Mouse (Mus musculus): ENCODE data around the gene Adgre1. TPM values are rescaled to one million over a fixed set of nuclear protein-coding genes. Genes with fewer than 3 reads are reported as not detected.

Adgre1 gene
- 0.01 TPM for polyA plus RNA-seq (2012; fragmentation: generic; extraction: Trizol)

DNA sequence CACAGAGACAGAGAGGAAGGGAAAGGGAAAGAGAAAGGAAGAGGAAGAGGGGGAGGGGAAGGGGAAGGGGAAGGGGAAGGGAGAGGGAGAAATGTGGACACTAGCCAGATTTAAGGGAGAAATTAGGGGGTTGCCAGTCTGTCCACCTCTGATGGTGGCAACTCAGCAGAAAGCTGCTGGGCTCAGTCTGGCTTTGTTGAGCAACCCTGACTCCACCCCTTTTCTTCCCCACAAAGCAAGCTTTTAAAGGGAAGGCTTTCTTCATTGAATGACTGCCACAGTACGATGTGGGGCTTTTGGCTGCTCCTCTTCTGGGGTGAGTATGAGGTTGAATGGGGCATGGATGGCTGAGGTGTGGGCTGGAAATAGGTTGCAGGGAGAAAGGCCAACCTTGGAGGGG is at the start of gene Adgre1:
Gene Adgre1, plus strand, starts transcription at position 251 of the 400 bp plus-strand sequence.
- Histone ChIP-seq H3K4me2 (ENCODE audit: low read depth) (no peak within 1 kb of the TSS), H3ac (ENCODE audit: control insufficient read depth, insufficient read length) (no peak within 1 kb of the TSS), H3K27me3 (ENCODE audit: control insufficient read depth, insufficient read depth, insufficient read length) (no peaks in the 10 kb centered on the region), H3K79me2 (ENCODE audit: control insufficient read depth, insufficient read depth) (no peaks in the 10 kb centered on the region), H3K36me3 (ENCODE audit: control insufficient read depth, insufficient read depth) (no peaks in the 10 kb centered on the region), H3K4me3 (no peak within 1 kb of the TSS)
- TF ChIP-seq MYOG (IDR thresholded peaks at IDR 0.05; ENCODE audit: control insufficient read depth in 1 of 3, insufficient read depth in 1 of 3, insufficient read length in 2 of 3, low read depth in 2 of 3) (no peak), REST (IDR thresholded peaks at IDR 0.05; ENCODE audit: insufficient read depth, insufficient read length) (no peak), POLR2AphosphoS2 (IDR thresholded peaks at IDR 0.05; ENCODE audit: insufficient read length, low read depth) (no peak), POLR2A (IDR thresholded peaks at IDR 0.05; ENCODE audit: insufficient read length, low read depth) (no peak), CEBPB (IDR thresholded peaks at IDR 0.05; ENCODE audit: insufficient read depth, poor library complexity, severe bottlenecking) (no peak), TCF12 (IDR thresholded peaks at IDR 0.05; ENCODE audit: insufficient read depth, poor library complexity, severe bottlenecking) (no peak), USF1 (IDR thresholded peaks at IDR 0.05; ENCODE audit: low read depth) (no peak), MYOD1 (IDR thresholded peaks at IDR 0.05; ENCODE audit: control insufficient read depth in 1 of 3, insufficient read length in 2 of 3, low read depth in 2 of 3) (no peak), MAX (IDR thresholded peaks at IDR 0.05; ENCODE audit: low read depth) (no peak), SRF (IDR thresholded peaks at IDR 0.05; ENCODE audit: control insufficient read depth, insufficient read length, low read depth) (no peak), TCF3 (IDR thresholded peaks at IDR 0.05; ENCODE audit: insufficient read length, low read depth) (no peak), E2F4 (IDR thresholded peaks at IDR 0.05; ENCODE audit: insufficient read depth) (no peak)

DNA sequence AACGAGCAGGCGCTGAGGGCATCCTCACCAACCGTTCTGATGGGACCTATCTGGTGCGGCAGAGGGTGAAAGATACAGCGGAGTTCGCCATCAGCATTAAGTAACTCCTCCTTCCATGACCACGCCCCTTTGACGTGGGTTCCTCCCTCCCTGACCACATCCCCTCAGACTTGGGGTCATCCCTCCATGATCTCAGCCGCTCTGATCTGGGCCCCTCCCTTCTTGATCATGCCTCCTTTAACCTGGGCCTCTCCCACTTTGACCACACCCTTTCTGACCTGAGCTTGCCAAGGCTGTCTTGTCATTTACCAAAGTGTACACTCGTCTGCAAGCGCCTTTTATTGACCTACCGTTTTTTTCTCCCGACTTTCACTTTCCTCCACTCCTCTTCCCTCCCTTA is 46.7 kb upstream of the Adgre1 start:
- H3K4me3 ChIP-seq, result no peak overlapping the region
- peaks cover 5% of the 10 kb centered on the region for H3K27me3 ChIP-seq (ENCODE audit: control insufficient read depth, insufficient read depth, insufficient read length)
- no peak overlapping the region for H3K4me2 ChIP-seq (ENCODE audit: low read depth)
- H3K79me2 ChIP-seq (ENCODE audit: control insufficient read depth, insufficient read depth), result no peaks in the 10 kb centered on the region
- no peaks in the 10 kb centered on the region for H3K36me3 ChIP-seq (ENCODE audit: control insufficient read depth, insufficient read depth)
- TF ChIP-seq TCF3 (IDR thresholded peaks at IDR 0.05; ENCODE audit: insufficient read length, low read depth), result no peak
- TF ChIP-seq E2F4 (IDR thresholded peaks at IDR 0.05; ENCODE audit: insufficient read depth), result no peak
- no peak for TF ChIP-seq USF1 (IDR thresholded peaks at IDR 0.05; ENCODE audit: low read depth)
- no peak for TF ChIP-seq POLR2A (IDR thresholded peaks at IDR 0.05; ENCODE audit: insufficient read length, low read depth)
- no peak overlapping the region for H3ac ChIP-seq (ENCODE audit: control insufficient read depth, insufficient read length)

DNA sequence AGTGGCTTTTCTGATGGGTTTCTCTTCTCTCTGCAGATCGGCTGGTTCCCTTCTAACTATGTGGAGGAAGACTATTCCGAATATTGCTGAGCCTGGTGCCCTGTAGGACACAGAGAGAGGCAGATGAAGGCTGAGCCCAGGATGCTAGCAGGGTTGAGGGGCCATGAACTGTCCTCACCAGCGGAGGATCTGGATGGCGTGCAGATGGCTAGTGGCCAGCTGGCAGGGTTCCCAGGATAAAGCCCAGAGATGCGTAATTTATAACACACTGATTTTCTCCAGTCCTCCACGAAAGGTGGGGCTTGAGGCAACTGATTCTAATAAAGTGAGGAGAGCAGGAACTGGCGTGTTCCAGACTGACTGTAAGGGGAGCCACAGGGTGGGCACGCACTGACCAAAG is 30.9 kb upstream of the Adgre1 start:
- peaks cover 7% of the 10 kb centered on the region for H3K27me3 ChIP-seq (ENCODE audit: control insufficient read depth, insufficient read depth, insufficient read length)
- no peak overlapping the region for H3K4me3 ChIP-seq
- H3K4me2 ChIP-seq (ENCODE audit: low read depth), result no peak overlapping the region
- no peak overlapping the region for H3ac ChIP-seq (ENCODE audit: control insufficient read depth, insufficient read length)
- no peaks in the 10 kb centered on the region for H3K36me3 ChIP-seq (ENCODE audit: control insufficient read depth, insufficient read depth)
- no peaks in the 10 kb centered on the region for H3K79me2 ChIP-seq (ENCODE audit: control insufficient read depth, insufficient read depth)
- no peak for TF ChIP-seq MYOD1 (IDR thresholded peaks at IDR 0.05; ENCODE audit: control insufficient read depth in 1 of 3, insufficient read length in 2 of 3, low read depth in 2 of 3)
- TF ChIP-seq TCF3 (IDR thresholded peaks at IDR 0.05; ENCODE audit: insufficient read length, low read depth), result no peak
- no peak for TF ChIP-seq POLR2A (IDR thresholded peaks at IDR 0.05; ENCODE audit: insufficient read length, low read depth)
- no peak for TF ChIP-seq USF1 (IDR thresholded peaks at IDR 0.05; ENCODE audit: low read depth)
- no peak for TF ChIP-seq REST (IDR thresholded peaks at IDR 0.05; ENCODE audit: insufficient read depth, insufficient read length)
- TF ChIP-seq E2F4 (IDR thresholded peaks at IDR 0.05; ENCODE audit: insufficient read depth), result no peak
- no peak for TF ChIP-seq POLR2AphosphoS2 (IDR thresholded peaks at IDR 0.05; ENCODE audit: insufficient read length, low read depth)
- TF ChIP-seq CEBPB (IDR thresholded peaks at IDR 0.05; ENCODE audit: insufficient read depth, poor library complexity, severe bottlenecking), result no peak
- TF ChIP-seq MYOG (IDR thresholded peaks at IDR 0.05; ENCODE audit: control insufficient read depth in 1 of 3, insufficient read depth in 1 of 3, insufficient read length in 2 of 3, low read depth in 2 of 3), result no peak
- TF ChIP-seq SRF (IDR thresholded peaks at IDR 0.05; ENCODE audit: control insufficient read depth, insufficient read length, low read depth), result no peak
- no peak for TF ChIP-seq TCF12 (IDR thresholded peaks at IDR 0.05; ENCODE audit: insufficient read depth, poor library complexity, severe bottlenecking)
- TF ChIP-seq MAX (IDR thresholded peaks at IDR 0.05; ENCODE audit: low read depth), result no peak

DNA sequence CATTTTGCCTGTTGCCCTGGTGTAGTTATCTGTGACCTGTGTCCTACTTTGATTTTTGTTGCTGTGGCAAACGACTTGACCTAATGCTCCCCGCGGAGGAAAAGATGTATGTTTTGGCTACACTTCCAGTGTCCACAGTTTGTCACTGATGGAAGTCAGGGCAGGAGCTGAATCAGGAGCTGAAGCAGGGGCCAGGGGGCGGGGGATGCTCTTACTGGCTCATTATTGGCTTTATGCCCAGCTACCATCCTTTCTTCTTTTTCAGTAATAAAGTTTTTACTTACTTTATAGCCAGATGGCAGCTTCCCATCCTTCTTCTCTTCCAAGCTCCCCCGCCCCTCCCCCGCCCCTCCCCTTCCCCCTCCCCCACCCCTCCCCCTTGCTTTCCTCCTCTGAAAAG is 29.5 kb upstream of the Adgre1 start:
- Histone ChIP-seq H3K36me3 (ENCODE audit: control insufficient read depth, insufficient read depth) (no peaks in the 10 kb centered on the region), H3K4me3 (no peak overlapping the region), H3K4me2 (ENCODE audit: low read depth) (no peak overlapping the region), H3K27me3 (ENCODE audit: control insufficient read depth, insufficient read depth, insufficient read length) (peaks cover 7% of the 10 kb centered on the region), H3ac (ENCODE audit: control insufficient read depth, insufficient read length) (no peak overlapping the region), H3K79me2 (ENCODE audit: control insufficient read depth, insufficient read depth) (no peaks in the 10 kb centered on the region)
- TF ChIP-seq MAX (IDR thresholded peaks at IDR 0.05; ENCODE audit: low read depth) (no peak), TCF12 (IDR thresholded peaks at IDR 0.05; ENCODE audit: insufficient read depth, poor library complexity, severe bottlenecking) (no peak), E2F4 (IDR thresholded peaks at IDR 0.05; ENCODE audit: insufficient read depth) (no peak), REST (IDR thresholded peaks at IDR 0.05; ENCODE audit: insufficient read depth, insufficient read length) (no peak), TCF3 (IDR thresholded peaks at IDR 0.05; ENCODE audit: insufficient read length, low read depth) (no peak), POLR2A (IDR thresholded peaks at IDR 0.05; ENCODE audit: insufficient read length, low read depth) (no peak), CEBPB (IDR thresholded peaks at IDR 0.05; ENCODE audit: insufficient read depth, poor library complexity, severe bottlenecking) (no peak), POLR2AphosphoS2 (IDR thresholded peaks at IDR 0.05; ENCODE audit: insufficient read length, low read depth) (no peak), SRF (IDR thresholded peaks at IDR 0.05; ENCODE audit: control insufficient read depth, insufficient read length, low read depth) (no peak)

DNA sequence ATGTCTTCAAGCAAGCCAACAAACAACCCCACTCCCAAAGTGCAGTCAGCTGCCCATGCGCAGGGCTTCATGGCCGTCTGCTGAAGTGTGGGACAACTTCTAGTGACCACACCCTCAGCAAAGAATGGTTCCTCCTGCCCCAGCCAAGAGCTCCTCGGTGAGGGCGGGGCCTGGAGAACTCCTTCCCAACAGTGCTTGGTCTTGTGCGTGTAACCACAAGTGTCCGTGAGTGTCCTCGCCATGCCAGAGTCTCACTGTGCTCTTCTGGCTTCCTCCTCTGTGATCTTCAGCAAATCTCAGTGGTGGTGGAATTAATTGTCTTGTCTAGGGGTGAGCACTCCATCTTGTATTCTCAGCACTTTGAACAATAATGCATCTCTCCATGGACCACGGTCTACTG is 27.5 kb upstream of the Adgre1 start:
- H3K36me3 ChIP-seq (ENCODE audit: control insufficient read depth, insufficient read depth), result no peaks in the 10 kb centered on the region
- TF ChIP-seq MAX (IDR thresholded peaks at IDR 0.05; ENCODE audit: low read depth), result no peak
- TF ChIP-seq MYOD1 (IDR thresholded peaks at IDR 0.05; ENCODE audit: control insufficient read depth in 1 of 3, insufficient read length in 2 of 3, low read depth in 2 of 3), result no peak
- TF ChIP-seq SRF (IDR thresholded peaks at IDR 0.05; ENCODE audit: control insufficient read depth, insufficient read length, low read depth), result no peak
- no peak for TF ChIP-seq TCF12 (IDR thresholded peaks at IDR 0.05; ENCODE audit: insufficient read depth, poor library complexity, severe bottlenecking)
- no peak for TF ChIP-seq USF1 (IDR thresholded peaks at IDR 0.05; ENCODE audit: low read depth)
- TF ChIP-seq REST (IDR thresholded peaks at IDR 0.05; ENCODE audit: insufficient read depth, insufficient read length), result no peak
- no peak for TF ChIP-seq E2F4 (IDR thresholded peaks at IDR 0.05; ENCODE audit: insufficient read depth)
- no peak for TF ChIP-seq CEBPB (IDR thresholded peaks at IDR 0.05; ENCODE audit: insufficient read depth, poor library complexity, severe bottlenecking)
- TF ChIP-seq TCF3 (IDR thresholded peaks at IDR 0.05; ENCODE audit: insufficient read length, low read depth), result no peak
- TF ChIP-seq POLR2A (IDR thresholded peaks at IDR 0.05; ENCODE audit: insufficient read length, low read depth), result no peak
- no peak for TF ChIP-seq MYOG (IDR thresholded peaks at IDR 0.05; ENCODE audit: control insufficient read depth in 1 of 3, insufficient read depth in 1 of 3, insufficient read length in 2 of 3, low read depth in 2 of 3)
- no peak for TF ChIP-seq POLR2AphosphoS2 (IDR thresholded peaks at IDR 0.05; ENCODE audit: insufficient read length, low read depth)
- no peak overlapping the region for H3K4me2 ChIP-seq (ENCODE audit: low read depth)
- H3K27me3 ChIP-seq (ENCODE audit: control insufficient read depth, insufficient read depth, insufficient read length), result no peaks in the 10 kb centered on the region
- H3ac ChIP-seq (ENCODE audit: control insufficient read depth, insufficient read length), result no peak overlapping the region
- H3K4me3 ChIP-seq, result no peak overlapping the region
- H3K79me2 ChIP-seq (ENCODE audit: control insufficient read depth, insufficient read depth), result no peaks in the 10 kb centered on the region
